In genomic region chr11:79947265-79947664, GRCm38 (mm10) we compare ENCODE assay signal across 30 mouse cellular contexts.
"Had no signal": no experiment of that assay in that cellular context is flagged by ENCODE, and none has a peak within 500 bp of the region (broad histone marks: within the 10 kb centered on the region; RNA-seq: fewer than 3 reads in every experiment).

No protein-coding gene starts in this region.

- H3K4me2 ChIP-seq: limb, embryonic 12.5 days; limb, embryonic 13.5 days; limb, embryonic 15.5 days; liver, embryonic 11.5 days; liver, embryonic 12.5 days; liver, embryonic 13.5 days; liver, embryonic 15.5 days; lung, embryonic 14.5 days; lung, embryonic 15.5 days; midbrain, embryonic 11.5 days; midbrain, embryonic 12.5 days; midbrain, embryonic 13.5 days; midbrain, embryonic 15.5 days had no signal

- H3K9ac ChIP-seq: limb, embryonic 12.5 days; limb, embryonic 13.5 days; limb, embryonic 15.5 days; liver, embryonic 12.5 days; liver, embryonic 13.5 days; liver, embryonic 14.5 days; liver, embryonic 15.5 days; lung, embryonic 14.5 days; lung, embryonic 15.5 days; midbrain, embryonic 12.5 days; midbrain, embryonic 13.5 days; midbrain, embryonic 15.5 days had no signal

- H3K4me3 ChIP-seq: limb, embryonic 10.5 days; limb, embryonic 12.5 days; limb, embryonic 13.5 days; limb, embryonic 15.5 days; liver, embryonic 12.5 days; liver, embryonic 13.5 days; liver, embryonic 15.5 days; lung, embryonic 15.5 days; megakaryocyte, embryonic 14.5 days; midbrain, embryonic 10.5 days; midbrain, embryonic 12.5 days; midbrain, embryonic 13.5 days; midbrain, embryonic 15.5 days; myocyte had no signal

- H3K27ac ChIP-seq: limb, embryonic 10.5 days; limb, embryonic 12.5 days; limb, embryonic 13.5 days; limb, embryonic 15.5 days; liver, embryonic 12.5 days; liver, embryonic 13.5 days; liver, embryonic 14.5 days; liver, embryonic 15.5 days; lung, embryonic 15.5 days; macrophage; midbrain, embryonic 10.5 days; midbrain, embryonic 12.5 days; midbrain, embryonic 13.5 days; midbrain, embryonic 15.5 days had no signal

- H3K9me3 ChIP-seq: limb, embryonic 10.5 days; limb, embryonic 12.5 days; limb, embryonic 13.5 days; limb, embryonic 15.5 days; liver, embryonic 12.5 days; liver, embryonic 13.5 days; liver, embryonic 15.5 days; lung, embryonic 15.5 days; megakaryocyte, embryonic 14.5 days; midbrain, embryonic 10.5 days; midbrain, embryonic 12.5 days; midbrain, embryonic 13.5 days; midbrain, embryonic 15.5 days had no signal

- DNase-seq: left cerebral cortex, postnatal 4 days; liver; liver, embryonic 13.5 days; lung, adult 18-20 months; lung, adult 2 months; lung, embryonic 14.5 days; lung, postnatal 10 days; lung, postnatal 14 days; lung, postnatal 36 days; lung, postnatal 4 days; midbrain, embryonic 14.5 days had no signal

- H3K4me1 ChIP-seq: limb, embryonic 10.5 days; limb, embryonic 12.5 days; limb, embryonic 13.5 days; limb, embryonic 15.5 days; lung, embryonic 15.5 days; megakaryocyte, embryonic 14.5 days; midbrain, embryonic 10.5 days; midbrain, embryonic 12.5 days; midbrain, embryonic 13.5 days; midbrain, embryonic 15.5 days had no signal

- H3K27me3 ChIP-seq: limb, embryonic 12.5 days; limb, embryonic 13.5 days; limb, embryonic 15.5 days; liver, embryonic 12.5 days; liver, embryonic 13.5 days; liver, embryonic 15.5 days; lung, embryonic 15.5 days; megakaryocyte, embryonic 14.5 days; midbrain, embryonic 12.5 days; midbrain, embryonic 13.5 days; midbrain, embryonic 15.5 days had no signal

- ATAC-seq: liver, embryonic 12.5 days; lung, postnatal 0 days; midbrain, embryonic 13.5 days; midbrain, embryonic 15.5 days; midbrain, embryonic 16.5 days had no signal
